Mouse (Mus musculus): ENCODE data around the gene Med13.

DNA sequence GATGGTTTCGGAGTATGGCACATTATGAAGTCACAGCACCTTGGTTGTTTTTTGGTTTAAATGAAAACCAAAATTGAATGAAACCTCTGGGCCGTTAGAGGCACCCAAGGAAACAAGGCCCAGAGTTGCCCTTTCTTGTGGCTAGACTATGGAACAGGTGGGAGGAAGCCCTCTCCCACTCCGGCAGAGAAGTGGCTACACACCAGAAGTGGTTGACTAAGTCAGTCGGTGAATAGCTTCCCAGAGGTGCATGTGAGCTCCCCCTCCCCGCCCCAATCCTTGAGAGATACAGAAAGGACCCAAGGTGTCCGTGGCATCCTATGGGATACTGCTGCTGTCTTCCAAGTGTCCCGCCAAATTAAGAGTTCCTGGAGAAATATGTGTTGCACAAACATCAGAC is 13.9 kb upstream of the Med13 start:
- TF ChIP-seq CTCF (IDR thresholded peaks at IDR 0.05; ENCODE audit: low read depth) (no peak), EP300 (IDR thresholded peaks at IDR 0.05; ENCODE audit: low read depth) (no peak)
